Mouse (Mus musculus) ovary, adult 2 months (tissue): ENCODE measurements around the gene Camsap3. TPM values are rescaled to one million over a fixed set of nuclear protein-coding genes. Genes with fewer than 3 reads are reported as not detected.

Source experiments
- polyA plus RNA-seq: library from polyadenylated mRNA; depleted of rRNA; stranded (reverse); fragments of >200 nt; gene quantifications from 2 replicates; pipeline ENCODE4 v1.2.3, GENCODE M21; 2012; rRNA removed

The Camsap3 gene
- 20.9 and 23.5 TPM in 2 replicates for polyA plus RNA-seq

GRCm38 (mm10) chr8:3586993-3587390 is at the start of gene Camsap3:
TSS of gene Camsap3 (plus strand) at chr8:3587293.

GRCm38 (mm10) chr8:3567641-3568371 is 19.3 kb upstream of the Camsap3 start, which contains the start of gene C330021F23Rik:
TSS of gene C330021F23Rik (plus strand) at chr8:3567990.

GRCm38 (mm10) chr8:3621199-3621970 is 34.3 kb downstream of the Camsap3 start, which contains the start of the genes Xab2 and Pet100:
TSS of gene Xab2 (minus strand) at chr8:3621316.
TSS of gene Pet100 (plus strand) at chr8:3621548.

GRCm38 (mm10) chr8:3625445-3625844 is 38.4 kb downstream of the Camsap3 start, which contains the start of gene Pcp2:
TSS of gene Pcp2 (minus strand) at chr8:3625545.

GRCm38 (mm10) chr8:3630647-3631477 is 43.8 kb downstream of the Camsap3 start, which contains the start of gene Stxbp2:
TSS of gene Stxbp2 (plus strand) at chr8:3630955.

GRCm38 (mm10) chr8:3655526-3655925 is 68.4 kb downstream of the Camsap3 start, which contains the start of gene Retn:
TSS of gene Retn (plus strand) at chr8:3655770.

Other genes with a start within 250 kb of the Camsap3 start
- 0.44 and 0.54 TPM in 2 replicates for gene A430078G23Rik, start 233.9 kb upstream of the Camsap3 start, polyA plus RNA-seq
- gene Arhgef18, start 194.3 kb upstream of the Camsap3 start, polyA plus RNA-seq = 85.2 and 90.2 TPM in 2 replicates
- gene Pex11g, start 119.6 kb upstream of the Camsap3 start, polyA plus RNA-seq = 10.4 and 12.8 TPM in 2 replicates
- gene Tex45, start 116.4 kb upstream of the Camsap3 start, polyA plus RNA-seq = 0.19 and 0.23 TPM in 2 replicates
- gene Zfp358, start 94.2 kb upstream of the Camsap3 start, polyA plus RNA-seq = 125 and 143 TPM in 2 replicates
- gene Mcoln1, start 86.8 kb upstream of the Camsap3 start, polyA plus RNA-seq = 399 and 751 TPM in 2 replicates
- gene Pnpla6, start 71.9 kb upstream of the Camsap3 start, polyA plus RNA-seq = 89.5 and 91.8 TPM in 2 replicates
- gene C330021F23Rik, start 19.3 kb upstream of the Camsap3 start, polyA plus RNA-seq = 0.18 and 1.8 TPM in 2 replicates
- 93.2 and 110 TPM in 2 replicates for gene Xab2, start 34.0 kb downstream of the Camsap3 start, polyA plus RNA-seq
- 1.6 and 2.2 TPM in 2 replicates for gene Pet100, start 34.3 kb downstream of the Camsap3 start, polyA plus RNA-seq
- not detected in 2 replicates for gene Pcp2, start 38.3 kb downstream of the Camsap3 start, polyA plus RNA-seq
- 171 and 235 TPM in 2 replicates for gene Stxbp2, start 43.7 kb downstream of the Camsap3 start, polyA plus RNA-seq
- 49.5 and 60.2 TPM in 2 replicates for gene Retn, start 68.5 kb downstream of the Camsap3 start, polyA plus RNA-seq
- 0.36 and 0.55 TPM in 2 replicates for gene Mcemp1, start 78.5 kb downstream of the Camsap3 start, polyA plus RNA-seq
- gene Fcor, start 85.1 kb downstream of the Camsap3 start, polyA plus RNA-seq = 11.6 and 13.8 TPM in 2 replicates
- gene Trappc5, start 89.0 kb downstream of the Camsap3 start, polyA plus RNA-seq = 40.3 and 41.1 TPM in 2 replicates
- 0.11 and 0.20 TPM in 2 replicates for gene Fcer2a, start 106.9 kb downstream of the Camsap3 start, polyA plus RNA-seq
- 0.22 TPM in 1 of 2 replicates, not detected in the other for gene Clec4g, start 133.4 kb downstream of the Camsap3 start, polyA plus RNA-seq
- gene Cd209a, start 161.7 kb downstream of the Camsap3 start, polyA plus RNA-seq = 1.3 and 1.4 TPM in 2 replicates